Mouse (Mus musculus) embryonic facial prominence, embryonic 13.5 days (tissue): ENCODE data around the gene Trmt61a. TPM values are rescaled to one million over a fixed set of nuclear protein-coding genes. Genes with fewer than 3 reads are reported as not detected.

Source experiments
- ATAC-seq: fragments of 200-750 bp; cut with Nextera tagmentation; 2 replicates; pipeline ENCODE4 v1.8.0; 2017; ENCODE audit warnings: low read depth; ENCODE audit not compliant: insufficient number of reproducible peaks, insufficient read depth, low FRiP score, low TSS enrichment
- H3K27ac ChIP-seq: fragments of 300-500 bp; sonication (generic); 2 replicates; pipeline ENCODE4 v1.5.1; 2015; ENCODE audit warnings: moderate library complexity, mild to moderate bottlenecking, inconsistent platforms
- H3K27me3 ChIP-seq: fragments of 300-500 bp; sonication (generic); 2 replicates; pipeline ENCODE4 v1.6.1; 2015; ENCODE audit warnings: mild to moderate bottlenecking, inconsistent platforms
- H3K36me3 ChIP-seq: fragments of 300-500 bp; sonication (generic); 2 replicates; pipeline ENCODE4 v1.6.1; 2015; ENCODE audit warnings: mild to moderate bottlenecking, inconsistent platforms
- H3K4me1 ChIP-seq: fragments of 300-500 bp; sonication (generic); 2 replicates; pipeline ENCODE4 v1.6.1; 2015; ENCODE audit warnings: inconsistent platforms
- H3K4me2 ChIP-seq: fragments of 300-500 bp; sonication (generic); 2 replicates; pipeline ENCODE4 v1.6.1; 2015; ENCODE audit warnings: moderate library complexity, mild to moderate bottlenecking, inconsistent platforms
- H3K4me3 ChIP-seq: fragments of 300-500 bp; sonication (generic); 2 replicates; pipeline ENCODE4 v1.5.1; 2015; ENCODE audit warnings: mild to moderate bottlenecking, inconsistent platforms
- H3K9ac ChIP-seq: fragments of 300-500 bp; sonication (generic); 2 replicates; pipeline ENCODE4 v1.6.1; 2015; ENCODE audit warnings: mild to moderate bottlenecking, inconsistent platforms
- H3K9me3 ChIP-seq: fragments of 300-500 bp; sonication (generic); 2 replicates; pipeline ENCODE4 v1.6.1; 2016; ENCODE audit warnings: inconsistent platforms
- WGBS: fragments of 180-500 bp; shearing (Covaris S2); methylation state at CpG from one replicate; pipeline ENCODE4 v1.1.7; 2015; ENCODE audit warnings: mixed read lengths; 5-methylcytosine and 5-hydroxymethylcytosine counted together
- polyA plus RNA-seq: library from polyadenylated mRNA; unstranded; fragments of >200 nt; fragmentation: Nextera tagmentation; extraction: Ambion mirVana; gene quantifications from 2 replicates; pipeline ENCODE4 v1.2.1, GENCODE M21; 2015

Trmt61a gene
- polyA plus RNA-seq, 1 experiment from 2014 or later, result 13.7 TPM

DNA sequence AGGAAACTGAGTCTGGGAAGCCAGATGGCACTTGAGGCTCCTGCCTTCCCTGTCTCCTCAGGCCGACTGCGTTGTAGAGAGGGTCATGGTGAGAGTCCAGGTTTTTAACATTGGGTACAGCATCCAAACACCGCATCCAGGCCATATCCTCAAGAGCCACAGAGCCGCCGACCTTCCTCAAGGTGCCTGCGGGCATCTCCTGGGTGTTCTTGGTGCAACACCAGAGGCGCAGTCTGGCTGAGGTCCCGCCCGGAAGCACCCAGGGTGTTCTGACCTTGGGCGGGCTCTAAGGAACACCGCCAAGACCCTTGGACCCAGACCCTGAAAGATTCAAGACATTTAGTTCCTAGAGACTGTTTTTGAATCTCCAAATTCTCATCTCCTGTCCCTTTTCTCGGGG is 5.3 kb upstream of the Trmt61a start:
- Histone ChIP-seq H3K4me1 (peaks cover 42% of the 10 kb centered on the region), H3K9me3 (no peaks in the 10 kb centered on the region), H3K27me3 (peaks cover 59% of the 10 kb centered on the region), H3K4me2 (peak overlapping the region; percentile 98), H3K9ac (0 out of 2 replicates have a peak overlapping the region, but pooled peaks have one; percentile 73), H3K27ac (no peak overlapping the region), H3K4me3 (peak overlapping the region; percentile 57), H3K36me3 (no peaks in the 10 kb centered on the region)
- WGBS, result 11% methylated on average over 12 of the region's 12 CpGs
- no peak for ATAC-seq

DNA sequence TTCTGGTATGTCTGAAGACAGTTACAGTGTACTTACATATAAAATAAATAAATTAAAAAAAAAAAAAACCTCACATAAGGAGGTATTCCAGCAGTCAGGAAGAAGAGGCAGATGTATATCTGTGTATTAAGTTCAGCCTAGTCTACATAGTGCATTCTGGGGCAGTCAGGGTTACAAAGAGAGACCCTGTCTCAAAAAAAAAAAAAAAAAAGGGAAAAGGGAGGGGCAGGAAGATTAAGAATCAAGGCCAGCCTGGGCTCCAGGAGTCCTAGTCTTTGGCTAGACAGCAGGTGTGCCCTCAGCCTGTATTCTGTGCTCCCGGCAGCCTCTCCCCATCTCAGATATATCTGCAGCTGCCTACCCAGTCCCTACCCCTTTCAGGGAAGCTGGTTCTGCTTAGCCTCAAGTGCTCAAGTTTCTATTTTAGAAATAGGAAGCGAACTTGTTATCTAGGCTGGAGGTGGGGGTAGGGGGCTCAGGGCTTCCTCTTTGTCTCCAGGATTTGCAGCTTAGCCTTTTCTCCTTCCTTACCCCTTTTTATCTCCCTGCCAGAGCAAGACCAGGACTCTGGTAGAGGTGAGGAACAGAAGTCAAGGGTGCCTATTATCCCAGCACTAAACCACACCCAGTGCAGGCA is 2.9 kb upstream of the Trmt61a start:
- ATAC-seq, result no peak
- WGBS, result 38% methylated on average over 2 of the region's 2 CpGs

DNA sequence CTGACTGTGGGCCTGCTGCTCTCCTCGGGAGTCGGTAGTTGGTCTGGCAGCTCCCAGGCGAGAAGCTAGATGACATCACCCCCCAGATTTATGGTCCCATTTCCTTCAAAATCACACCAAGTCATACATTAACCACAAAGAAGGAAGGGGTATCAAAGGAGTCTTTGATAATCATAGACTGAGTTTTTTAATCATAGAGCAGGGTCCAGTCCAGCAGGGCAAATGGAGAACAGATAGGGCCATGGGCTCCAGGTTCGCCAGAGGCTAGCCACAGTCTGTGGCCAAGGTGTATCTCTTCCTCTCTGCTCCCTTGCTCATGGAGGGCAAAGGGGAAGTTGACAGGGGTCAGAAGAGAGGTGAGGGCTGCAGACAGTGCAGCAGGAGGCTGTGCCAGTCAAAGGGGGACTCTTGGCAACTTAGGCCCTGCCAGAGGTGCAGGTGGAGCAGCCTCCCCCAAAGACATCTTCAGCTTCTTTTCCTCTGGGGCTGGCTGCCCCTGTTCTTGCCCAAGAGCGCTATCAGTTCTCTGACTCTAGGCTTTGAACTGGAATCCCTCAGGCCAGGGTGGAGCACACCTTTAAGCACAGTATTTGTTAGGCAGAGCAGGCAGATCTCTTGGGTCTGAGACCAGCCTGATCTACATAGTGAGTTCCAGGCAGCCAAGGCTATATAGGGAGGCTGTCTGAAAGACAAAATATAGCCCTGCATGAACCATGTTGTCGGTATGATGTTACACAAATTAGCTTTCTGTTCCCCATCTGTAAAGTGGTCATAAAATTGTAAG is 1.9 kb upstream of the Trmt61a start:
- no peak overlapping the region for H3K9ac ChIP-seq
- ATAC-seq, result no peak
- H3K27ac ChIP-seq, result no peak overlapping the region
- WGBS, result 80% methylated on average over 6 of the region's 6 CpGs
- no peaks in the 10 kb centered on the region for H3K9me3 ChIP-seq
- peaks cover 10% of the 10 kb centered on the region; the same call in 1 of the 2 replicates for H3K36me3 ChIP-seq
- H3K4me3 ChIP-seq, result no peak overlapping the region
- H3K4me1 ChIP-seq, result peaks cover 39% of the 10 kb centered on the region
- H3K27me3 ChIP-seq, result peaks cover 39% of the 10 kb centered on the region
- H3K4me2 ChIP-seq, result no peak overlapping the region

More for the DNA sequence above, 2.9 kb upstream of the Trmt61a start:
- Histone ChIP-seq H3K4me2 (no peak overlapping the region), H3K36me3 (no peaks in the 10 kb centered on the region), H3K9me3 (no peaks in the 10 kb centered on the region), H3K4me1 (peaks cover 49% of the 10 kb centered on the region), H3K4me3 (no peak overlapping the region), H3K27me3 (peaks cover 50% of the 10 kb centered on the region), H3K27ac (no peak overlapping the region), H3K9ac (no peak overlapping the region)

DNA sequence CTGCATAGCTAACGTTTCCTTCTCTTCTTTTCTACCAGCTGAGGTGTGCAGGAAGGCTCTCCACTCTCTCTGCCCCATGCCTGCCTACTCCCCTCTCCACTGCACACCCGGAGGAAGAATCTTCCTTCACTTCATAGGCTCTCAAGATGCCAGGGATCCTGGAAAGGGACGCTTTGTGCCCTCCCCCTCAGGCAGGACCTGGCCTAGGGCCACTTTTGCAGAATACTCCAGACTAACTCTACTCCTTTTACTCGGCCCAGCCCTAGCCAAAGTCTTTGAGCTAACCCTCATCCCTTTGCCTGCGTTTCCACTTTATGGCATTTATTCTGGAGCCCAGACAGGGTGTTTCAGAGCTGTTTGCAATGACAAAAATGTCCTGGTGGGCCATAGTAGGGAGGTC is 484 bp upstream of the Trmt61a start:
- 12% methylated on average over 5 of the region's 5 CpGs for WGBS
- Histone ChIP-seq H3K27ac (peak overlapping the region; percentile 94), H3K4me2 (peak overlapping the region; percentile 77), H3K27me3 (peaks cover 25% of the 10 kb centered on the region), H3K9me3 (no peaks in the 10 kb centered on the region), H3K4me1 (peaks cover 24% of the 10 kb centered on the region), H3K9ac (peak overlapping the region; percentile 81), H3K36me3 (peaks cover 24% of the 10 kb centered on the region), H3K4me3 (peak overlapping the region; percentile 88)
- ATAC-seq, result no peak

DNA sequence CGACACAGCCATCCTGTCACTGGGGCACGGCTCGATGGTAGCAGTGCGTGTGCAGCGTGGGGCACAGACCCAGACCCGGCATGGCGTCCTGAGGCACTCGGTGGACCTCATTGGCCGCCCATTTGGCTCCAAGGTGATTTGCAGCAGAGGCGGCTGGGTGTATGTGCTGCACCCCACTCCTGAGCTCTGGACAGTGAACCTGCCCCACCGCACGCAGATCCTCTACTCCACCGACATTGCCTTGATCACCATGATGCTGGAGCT is 697 bp downstream of the Trmt61a start:
- no peaks in the 10 kb centered on the region for H3K9me3 ChIP-seq
- peak overlapping the region; percentile 77 for H3K4me2 ChIP-seq
- H3K4me3 ChIP-seq, result peak overlapping the region; percentile 88
- 7% methylated on average over 13 of the region's 13 CpGs for WGBS
- H3K27me3 ChIP-seq, result peaks cover 13% of the 10 kb centered on the region
- ATAC-seq, result no peak
- peaks cover 21% of the 10 kb centered on the region for H3K4me1 ChIP-seq
- peak overlapping the region; percentile 81 for H3K9ac ChIP-seq
- no peak overlapping the region for H3K27ac ChIP-seq
- H3K36me3 ChIP-seq, result peaks cover 32% of the 10 kb centered on the region

DNA sequence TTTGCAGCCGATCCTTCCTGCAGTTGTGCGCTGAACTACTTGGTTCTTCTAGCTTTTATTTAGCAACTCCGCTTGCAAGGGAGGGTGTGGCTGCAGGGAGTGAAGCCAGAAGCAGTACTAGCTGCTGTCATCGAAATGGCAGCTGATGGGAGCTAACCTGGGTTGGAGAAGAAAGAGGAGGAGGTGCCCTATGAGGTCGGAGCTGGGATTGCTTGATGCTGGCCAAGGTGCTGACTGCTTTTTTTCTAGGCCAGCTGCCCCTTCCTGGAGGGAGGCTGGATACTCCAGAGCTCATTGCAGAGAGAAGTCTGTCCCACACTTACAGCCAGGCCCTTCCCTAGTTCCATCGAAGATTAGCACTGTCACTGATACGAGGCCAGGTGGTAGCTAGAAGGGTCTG is 1.1 kb downstream of the Trmt61a start:
- Histone ChIP-seq H3K4me1 (peaks cover 21% of the 10 kb centered on the region), H3K36me3 (peaks cover 36% of the 10 kb centered on the region), H3K4me2 (peak overlapping the region; percentile 77), H3K4me3 (peak overlapping the region; percentile 88), H3K27ac (no peak overlapping the region), H3K9ac (peak overlapping the region; percentile 81), H3K27me3 (peaks cover 9% of the 10 kb centered on the region), H3K9me3 (no peaks in the 10 kb centered on the region)
- WGBS, result 52% methylated on average over 7 of the region's 7 CpGs
- ATAC-seq, result no peak

DNA sequence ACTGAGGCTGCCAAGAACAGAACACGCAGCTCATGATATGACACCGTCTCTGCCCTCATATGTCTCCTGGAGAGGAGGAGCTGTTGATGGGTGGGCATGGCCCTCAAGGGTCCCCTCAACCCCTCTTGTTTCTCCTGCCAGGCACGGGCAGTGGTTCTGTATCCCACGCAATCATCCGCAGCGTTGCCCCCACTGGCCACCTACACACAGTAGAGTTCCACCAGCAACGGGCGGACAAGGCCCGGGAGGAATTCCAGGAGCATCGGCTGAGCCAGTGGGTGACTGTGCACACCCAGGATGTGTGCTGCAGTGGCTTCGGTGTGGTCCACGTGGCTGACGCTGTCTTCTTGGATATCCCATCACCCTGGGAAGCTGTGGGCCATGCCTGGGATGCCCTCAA is 2.8 kb downstream of the Trmt61a start:
- Histone ChIP-seq H3K36me3 (peaks cover 39% of the 10 kb centered on the region), H3K9ac (no peak overlapping the region), H3K27ac (no peak overlapping the region), H3K4me2 (no peak overlapping the region), H3K4me1 (peaks cover 21% of the 10 kb centered on the region), H3K9me3 (no peaks in the 10 kb centered on the region), H3K27me3 (no peaks in the 10 kb centered on the region), H3K4me3 (no peak overlapping the region)
- WGBS, result 94% methylated on average over 13 of the region's 13 CpGs
- no peak for ATAC-seq

DNA sequence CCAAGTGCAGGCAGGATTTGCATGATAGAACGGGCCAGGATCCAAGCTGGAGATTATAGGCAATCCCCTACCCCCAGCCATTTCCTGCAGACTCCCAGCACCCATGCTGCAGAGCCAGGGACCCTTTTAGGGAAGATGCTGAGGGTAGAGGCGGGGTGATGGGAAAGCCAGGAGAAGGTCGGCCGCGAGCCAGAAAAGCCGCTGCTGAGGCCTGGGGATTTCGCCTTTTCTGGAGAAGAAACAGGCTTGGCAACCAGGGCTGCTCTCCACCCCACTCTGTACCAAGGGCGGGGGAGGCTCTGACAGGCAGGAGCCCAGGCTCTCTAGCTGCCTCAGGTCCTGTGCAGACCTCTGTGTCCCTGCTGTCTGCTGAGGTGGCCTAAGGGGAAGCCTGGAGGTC is 3.4 kb downstream of the Trmt61a start:
- no peaks in the 10 kb centered on the region for H3K27me3 ChIP-seq
- H3K4me2 ChIP-seq, result no peak overlapping the region
- H3K4me1 ChIP-seq, result peaks cover 21% of the 10 kb centered on the region
- no peak overlapping the region for H3K27ac ChIP-seq
- no peak overlapping the region for H3K9ac ChIP-seq
- H3K36me3 ChIP-seq, result peaks cover 39% of the 10 kb centered on the region
- WGBS, result 86% methylated on average over 8 of the region's 8 CpGs
- ATAC-seq, result no peak
- no peak overlapping the region for H3K4me3 ChIP-seq
- no peaks in the 10 kb centered on the region for H3K9me3 ChIP-seq

DNA sequence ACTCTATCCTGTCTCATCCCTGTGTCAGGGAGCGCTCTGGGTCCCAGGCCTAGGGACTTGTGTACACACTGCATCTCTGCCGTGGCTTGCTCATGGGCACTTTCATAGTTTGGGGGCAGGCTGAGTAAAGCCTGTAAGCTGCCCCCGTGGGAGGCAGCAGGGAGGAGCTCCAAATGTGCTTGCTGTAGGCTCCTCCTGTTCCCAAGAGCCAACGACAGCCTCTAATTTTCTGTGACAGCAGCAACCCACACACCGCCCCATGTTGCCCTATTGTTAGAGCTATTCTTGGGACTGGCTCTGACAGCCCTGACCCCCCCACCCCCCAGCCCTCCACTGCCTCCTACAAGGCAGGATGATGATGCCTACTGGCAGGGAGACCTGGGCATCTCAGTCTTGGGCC is 4.1 kb downstream of the Trmt61a start:
- H3K4me1 ChIP-seq, result peaks cover 20% of the 10 kb centered on the region
- WGBS, result 84% methylated on average over 5 of the region's 5 CpGs
- H3K36me3 ChIP-seq, result peaks cover 39% of the 10 kb centered on the region
- H3K27me3 ChIP-seq, result no peaks in the 10 kb centered on the region
- H3K9me3 ChIP-seq, result no peaks in the 10 kb centered on the region
- no peak for ATAC-seq
- no peak overlapping the region for H3K4me3 ChIP-seq
- no peak overlapping the region for H3K4me2 ChIP-seq
- no peak overlapping the region for H3K27ac ChIP-seq
- H3K9ac ChIP-seq, result no peak overlapping the region

DNA sequence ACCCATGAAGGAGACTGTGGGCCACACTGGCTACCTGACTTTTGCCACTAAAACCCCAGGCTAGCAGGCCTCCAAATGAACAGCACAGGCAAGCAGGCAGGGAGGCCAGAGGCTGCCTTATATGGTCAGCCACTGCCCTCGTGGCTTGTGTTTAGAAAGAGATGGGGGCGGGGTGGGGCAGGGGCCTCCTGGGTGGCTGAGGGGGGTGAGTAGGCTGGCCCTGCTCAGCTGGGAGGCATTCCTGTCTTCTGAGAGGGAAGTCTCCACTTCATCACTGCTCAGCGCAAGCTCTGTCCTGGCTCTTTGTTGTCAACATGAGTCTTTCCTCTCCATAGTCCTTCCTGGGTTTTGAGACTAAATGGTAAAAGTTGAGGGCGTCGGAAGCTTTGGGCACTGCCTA is 4.9 kb downstream of the Trmt61a start:
- Histone ChIP-seq H3K9me3 (no peaks in the 10 kb centered on the region), H3K27ac (no peak overlapping the region), H3K36me3 (peaks cover 39% of the 10 kb centered on the region), H3K4me3 (no peak overlapping the region), H3K9ac (no peak overlapping the region), H3K27me3 (no peaks in the 10 kb centered on the region), H3K4me1 (peaks cover 20% of the 10 kb centered on the region), H3K4me2 (no peak overlapping the region)
- WGBS, result 69% methylated on average over 5 of the region's 5 CpGs
- no peak for ATAC-seq

DNA sequence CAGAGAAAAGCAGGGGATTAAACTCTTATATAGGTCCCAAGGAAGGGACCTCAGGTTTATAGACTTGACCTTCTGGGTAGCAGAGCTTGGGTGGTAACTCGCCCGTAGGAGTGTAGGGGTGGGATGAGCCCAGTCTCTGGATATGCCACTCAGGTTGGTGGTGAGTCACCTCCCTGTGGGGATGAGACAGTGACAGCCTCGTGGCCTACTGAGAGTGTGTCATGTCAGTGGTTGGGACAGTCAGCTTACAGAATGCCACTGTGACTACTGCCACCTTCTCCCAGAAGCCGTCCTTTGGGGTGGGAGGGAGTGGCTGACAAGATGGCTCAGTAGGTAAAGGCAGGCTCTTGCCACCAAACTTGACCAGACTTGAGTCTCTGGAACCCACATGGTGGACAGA is 8.5 kb downstream of the Trmt61a start:
- no peaks in the 10 kb centered on the region for H3K9me3 ChIP-seq
- no peak overlapping the region for H3K9ac ChIP-seq
- no peak overlapping the region for H3K4me2 ChIP-seq
- ATAC-seq, result no peak
- peaks cover 25% of the 10 kb centered on the region for H3K36me3 ChIP-seq
- no peak overlapping the region for H3K27ac ChIP-seq
- H3K27me3 ChIP-seq, result no peaks in the 10 kb centered on the region
- WGBS, result 85% methylated on average over 4 of the region's 4 CpGs
- no peak overlapping the region for H3K4me3 ChIP-seq
- peaks cover 8% of the 10 kb centered on the region for H3K4me1 ChIP-seq

DNA sequence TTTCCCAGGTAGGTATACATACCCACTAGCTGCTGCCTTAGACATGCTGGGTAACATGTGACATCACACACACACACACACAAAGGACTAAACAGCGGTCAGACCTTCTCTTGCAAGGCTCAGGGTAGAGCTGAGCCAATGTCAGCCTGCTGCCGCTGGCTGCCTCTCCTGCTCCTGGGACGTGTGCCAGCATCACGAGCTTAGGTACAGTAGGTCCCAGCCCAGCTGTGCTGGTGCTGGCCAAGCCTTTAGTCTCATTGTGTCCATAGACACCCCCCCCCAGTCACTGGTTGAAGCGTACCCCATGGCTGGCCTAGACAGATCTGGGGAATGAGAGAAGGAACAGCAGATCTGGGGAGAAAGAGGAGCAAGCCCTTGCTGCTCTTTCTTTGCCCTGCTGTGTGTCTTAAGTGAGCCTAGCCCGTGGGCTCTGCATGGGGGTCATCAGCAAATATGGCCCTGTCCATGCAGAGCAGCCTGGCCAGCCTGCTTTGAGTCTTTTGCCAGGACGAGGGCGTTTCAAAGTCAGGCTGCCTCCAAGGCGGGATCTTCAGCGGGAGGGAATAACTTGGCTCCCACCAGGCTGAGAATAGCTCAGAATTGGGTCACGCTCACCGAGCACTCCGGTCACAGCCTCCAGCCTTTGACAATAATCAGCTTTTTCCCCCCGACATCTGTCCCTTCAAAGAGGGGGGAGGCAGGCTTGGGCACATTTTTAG is 9.6 kb downstream of the Trmt61a start:
- H3K4me1 ChIP-seq, result peaks cover 11% of the 10 kb centered on the region
- ATAC-seq, result no peak
- 36% methylated on average over 14 of the region's 14 CpGs for WGBS
- H3K27ac ChIP-seq, result 0 out of 2 replicates have a peak overlapping the region, but pooled peaks have one; percentile 23
- H3K9me3 ChIP-seq, result no peaks in the 10 kb centered on the region
- H3K4me2 ChIP-seq, result no peak overlapping the region
- no peak overlapping the region for H3K9ac ChIP-seq
- no peaks in the 10 kb centered on the region for H3K27me3 ChIP-seq
- H3K4me3 ChIP-seq, result no peak overlapping the region
- H3K36me3 ChIP-seq, result peaks cover 14% of the 10 kb centered on the region
